Mouse (Mus musculus): Measurements from ENCODE around the gene Enho.

The Enho gene

GRCm38 (mm10) chr4:41631390-41631789, 8.7 kb downstream of the Enho start:
- no peak for DNase-seq (ENCODE audit: low spot score in 2 of 2)

DNA sequence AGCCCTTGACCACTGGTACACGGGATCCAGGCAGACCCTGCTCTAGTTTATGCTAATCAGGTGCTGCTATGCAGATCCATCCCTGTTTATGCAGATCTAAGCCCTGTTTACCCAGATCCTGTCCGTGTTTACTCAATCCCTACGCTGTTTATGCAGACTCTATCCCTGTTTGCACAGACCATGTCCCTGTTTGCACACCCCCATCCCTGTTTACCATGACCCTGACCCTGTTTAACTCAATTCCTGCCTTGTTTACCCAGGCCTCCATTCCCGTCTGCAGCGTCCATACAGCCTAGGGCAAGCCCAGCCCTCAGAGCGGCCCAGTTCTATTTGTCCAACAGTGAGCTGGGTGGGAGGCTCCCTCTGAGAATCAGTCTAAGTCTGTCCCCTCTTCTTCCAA, 9.9 kb downstream of the Enho start:
- no peak for DNase-seq (ENCODE audit: low spot score in 2 of 2)

- DNase-seq (ENCODE audit: low spot score in 2 of 2): peak in 1 of 2 experiments; percentile 35
Measured at GRCm38 (mm10) chr4:41628202-41628927, 11.8 kb downstream of the Enho start.

DNA sequence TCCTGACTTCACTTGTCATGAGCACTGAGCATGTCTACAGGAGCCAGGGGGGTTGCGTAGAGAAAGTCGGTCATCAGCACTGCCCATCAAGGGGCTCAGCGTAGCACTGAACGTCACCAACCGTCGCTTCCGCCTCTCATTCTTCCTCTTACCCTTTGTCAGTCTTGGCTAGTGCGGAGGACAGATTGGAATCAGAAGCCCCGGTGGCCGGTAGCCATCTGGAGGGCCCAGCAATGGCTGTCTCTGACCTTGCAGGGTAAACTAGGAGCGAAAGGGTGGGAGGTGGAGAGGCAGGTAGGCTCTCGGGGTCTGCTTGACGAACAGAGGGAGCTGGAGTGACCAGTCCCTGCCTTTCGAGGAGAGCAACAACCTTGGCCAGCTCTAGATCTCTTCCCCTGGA, 18.1 kb downstream of the Enho start:
- no peak for DNase-seq (ENCODE audit: low spot score in 2 of 2)

DNA sequence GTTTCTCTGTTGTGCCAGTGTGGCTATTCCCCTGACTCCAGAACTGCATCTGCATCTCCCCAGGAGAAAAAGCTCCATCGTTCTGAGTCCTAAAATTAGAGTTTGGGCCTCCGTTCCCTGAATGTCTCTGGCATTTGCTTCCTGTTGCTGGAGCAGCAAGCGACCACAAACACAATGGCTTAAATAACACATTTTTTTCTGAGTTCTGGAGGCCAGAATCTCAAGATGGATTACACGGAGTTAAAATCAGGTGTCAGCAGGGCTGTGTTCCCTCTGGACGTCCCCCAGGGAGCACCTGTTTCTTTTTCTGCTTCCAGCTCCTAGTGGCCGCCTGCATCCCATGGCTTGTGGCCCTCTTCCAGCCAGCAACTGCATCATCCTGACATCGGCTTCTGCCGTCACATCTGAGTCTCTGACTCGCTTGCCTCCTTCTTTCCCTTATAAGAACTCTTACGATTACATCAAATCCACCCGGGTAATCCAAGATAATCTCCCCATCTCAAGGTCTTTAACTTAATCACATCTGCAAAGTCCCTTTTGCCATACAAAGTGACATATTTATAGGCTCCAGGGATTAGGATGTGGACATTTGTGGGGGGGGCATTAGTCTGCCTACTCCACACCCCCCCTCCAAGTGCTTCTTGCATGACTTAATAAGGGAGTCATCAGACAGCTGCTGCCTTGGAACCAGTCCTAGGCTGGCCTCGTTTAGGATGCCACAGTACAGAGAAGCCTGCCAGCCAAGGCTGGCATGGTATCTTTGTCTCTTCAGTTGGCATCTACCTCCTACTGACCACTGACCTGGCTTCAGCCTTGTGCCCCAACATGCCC, 21.0 kb downstream of the Enho start:
- no peak for DNase-seq (ENCODE audit: low spot score in 2 of 2)

GRCm38 (mm10) chr4:41615661-41616599, 24.2 kb downstream of the Enho start:
- no peak for DNase-seq (ENCODE audit: low spot score in 2 of 2)

- DNase-seq (ENCODE audit: low spot score in 2 of 2): peak; percentile 43 to 75
Measured at GRCm38 (mm10) chr4:41614156-41614555, 26.0 kb downstream of the Enho start.

- DNase-seq (ENCODE audit: low spot score in 2 of 2): no peak
Measured at GRCm38 (mm10) chr4:41612166-41612565, 28.0 kb downstream of the Enho start.

DNA sequence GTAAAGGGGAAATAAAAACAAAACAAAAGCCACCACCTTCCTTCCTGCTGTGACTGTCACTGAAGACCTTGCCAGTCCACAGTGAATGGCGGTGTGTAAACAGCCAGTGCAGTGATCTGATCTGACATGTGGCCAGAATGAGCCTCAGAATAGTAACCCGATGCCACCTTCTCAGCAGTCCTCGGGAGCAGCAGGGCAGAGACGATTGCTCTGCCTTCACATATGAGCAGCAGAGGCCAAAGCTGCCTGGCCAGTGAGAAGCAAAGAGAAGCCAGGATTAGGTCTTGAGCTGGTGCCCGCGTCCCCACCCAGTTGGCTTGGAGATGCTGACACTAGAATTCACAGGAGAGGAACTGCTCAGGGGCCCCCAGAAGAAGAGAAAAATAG, 29.5 kb downstream of the Enho start:
- DNase-seq (ENCODE audit: low spot score in 2 of 2): no peak

DNA sequence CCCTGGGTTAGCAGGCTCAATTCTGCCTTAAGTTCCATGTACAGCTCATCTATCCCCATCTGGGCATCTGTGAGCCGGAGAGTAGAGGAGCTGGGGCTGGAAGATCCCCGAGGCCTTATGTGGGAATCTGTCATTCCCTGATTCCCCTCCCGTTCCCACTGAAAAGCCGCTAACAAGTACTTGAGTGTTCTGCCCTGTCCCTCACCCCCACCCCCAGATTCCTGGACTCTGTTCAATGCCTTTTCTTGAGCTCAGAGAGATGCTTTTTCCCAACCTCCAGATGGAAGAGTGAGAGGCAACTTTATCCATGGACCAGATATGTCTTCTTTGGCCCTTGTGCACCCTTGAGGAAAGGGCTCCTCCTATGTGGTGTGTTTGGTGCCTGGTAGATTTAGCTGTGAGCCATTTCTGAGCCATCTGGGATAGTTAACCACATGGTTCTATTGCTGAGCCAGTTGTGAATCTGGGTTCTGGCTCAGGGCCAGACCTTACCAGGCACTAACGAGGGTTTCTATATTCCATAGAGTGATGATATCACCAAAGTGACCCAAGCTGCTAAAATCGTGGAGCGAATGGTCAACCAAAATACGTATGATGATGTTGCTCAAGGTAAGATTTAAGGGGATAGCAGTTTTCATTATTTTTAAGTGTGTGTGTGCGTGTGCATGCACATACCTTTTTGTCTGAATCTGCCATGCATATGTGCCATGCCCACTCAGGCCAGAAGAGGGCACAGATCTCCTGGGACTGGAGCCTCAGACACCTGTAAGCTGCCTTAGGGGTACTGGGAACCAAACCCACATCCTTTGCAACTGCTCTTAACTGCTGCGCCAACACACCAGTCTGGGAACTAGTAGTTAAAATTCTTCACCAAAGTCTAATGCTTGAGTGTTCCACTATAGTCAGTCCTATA, 30.2 kb downstream of the Enho start:
- no peak for DNase-seq (ENCODE audit: low spot score in 2 of 2)

GRCm38 (mm10) chr4:41606784-41607183, 33.3 kb downstream of the Enho start:
- DNase-seq (ENCODE audit: low spot score in 2 of 2): peak in 1 of 2 experiments; percentile 65

GRCm38 (mm10) chr4:41604476-41605396, 35.4 kb downstream of the Enho start:
- DNase-seq (ENCODE audit: low spot score in 2 of 2): no peak

GRCm38 (mm10) chr4:41602818-41603217, 37.3 kb downstream of the Enho start:
- DNase-seq (ENCODE audit: low spot score in 2 of 2): no peak

All from spleen, postnatal 10 days (tissue).